Mouse (Mus musculus) bone marrow, adult 2 months (tissue): ENCODE measurements around the gene Kirrel3.

Experiments
- CTCF ChIP-seq: fragments of 200-500 bp; IDR thresholded peaks from 2 replicates; pipeline ENCODE4 v1.5.1; 2011; ENCODE audit warnings: low read length, control low read depth; ENCODE audit not compliant: control insufficient read depth, insufficient read depth
- POLR2A ChIP-seq: fragments of 200-500 bp; IDR thresholded peaks from 2 replicates; pipeline ENCODE4 v1.6.1; 2011; ENCODE audit warnings: low read depth, mild to moderate bottlenecking, control low read depth, low read length, borderline replicate concordance; ENCODE audit not compliant: control insufficient read depth

GRCm38 (mm10) chr9:34875238-34875637 is 389.5 kb downstream of the Kirrel3 start:
- TF ChIP-seq CTCF: no peak
- TF ChIP-seq POLR2A: no peak
